Mouse (Mus musculus): ENCODE measurements around the gene Paqr8. TPM values are rescaled to one million over a fixed set of nuclear protein-coding genes. Genes with fewer than 3 reads are reported as not detected.
A peak's percentile ranks its signal among the peaks of the same experiment; 100 is the strongest.
"Not testable (repeated sequence)": the region's sequence is repeated elsewhere in the genome, so short reads cannot be mapped to it uniquely, and the experiment has no call there.

Gene Paqr8
- polyA plus RNA-seq, 1 experiment from 2014 or later = 7.2 TPM

DNA sequence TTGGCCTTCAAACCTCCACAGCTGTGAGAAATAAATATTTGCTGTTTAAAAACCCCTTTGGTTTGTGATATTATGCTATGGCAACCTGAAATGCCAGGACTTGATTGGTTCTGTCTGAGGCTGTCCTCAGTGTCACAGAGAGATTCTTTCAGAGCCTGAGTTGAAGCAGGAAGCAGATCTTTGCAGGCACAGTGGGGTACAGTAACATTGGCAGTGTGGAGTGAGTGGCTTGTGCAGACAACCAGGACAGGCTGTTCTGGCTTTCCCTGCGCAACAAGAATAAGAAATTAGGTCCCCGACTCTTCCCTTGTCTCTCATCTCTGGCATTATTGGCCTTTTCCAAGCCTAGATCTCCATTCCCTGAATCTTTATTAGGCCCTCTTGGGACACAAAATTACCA is 29.3 kb downstream of the Paqr8 start:
- H3K9ac ChIP-seq (ENCODE audit: low read length) = no peak overlapping the region
- H3K4me1 ChIP-seq (ENCODE audit: control insufficient read depth, insufficient read depth, low read length) = no peaks in the 10 kb centered on the region
- no peak overlapping the region for H3K27ac ChIP-seq (ENCODE audit: low read depth, low read length)
- WGBS = 86% methylated on average over 2 of the region's 2 CpGs
- no peak overlapping the region for H3K4me3 ChIP-seq (ENCODE audit: low read depth, low read length)
- no peaks in the 10 kb centered on the region for H3K27me3 ChIP-seq (ENCODE audit: control insufficient read depth, insufficient read depth, low read length)
- H3K36me3 ChIP-seq (ENCODE audit: control insufficient read depth, insufficient read depth, low read length) = no peaks in the 10 kb centered on the region
- ATAC-seq (ENCODE audit: low FRiP score) (no peak), DNase-seq (ENCODE audit: low spot score, missing footprints) (peak; percentile 19)
- H3K4me2 ChIP-seq = no peak overlapping the region
- no peaks in the 10 kb centered on the region for H3K9me3 ChIP-seq (ENCODE audit: control insufficient read depth, low read length)

DNA sequence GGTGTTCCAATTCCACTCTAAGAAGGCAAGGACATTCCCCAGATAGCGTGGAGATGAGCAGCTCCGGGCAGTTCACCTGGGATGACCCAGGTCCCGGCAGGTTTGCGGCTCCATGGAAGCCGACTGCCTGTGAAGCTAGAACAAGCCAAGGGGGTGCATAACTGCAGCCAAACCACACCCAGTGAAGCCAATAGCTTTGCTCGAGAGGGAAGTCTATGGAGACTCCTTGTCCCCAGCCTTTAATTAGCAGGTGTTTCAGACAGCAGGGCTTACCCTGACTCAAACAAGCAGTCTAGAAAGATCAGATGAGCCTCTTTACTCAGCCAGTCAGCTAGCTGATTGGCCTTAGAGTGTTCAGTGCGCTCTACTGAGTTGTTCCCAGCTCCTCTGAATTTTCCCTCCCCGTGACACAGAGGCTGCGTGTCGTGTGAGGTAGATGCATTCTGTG is 30.7 kb downstream of the Paqr8 start:
- Histone ChIP-seq H3K27me3 (ENCODE audit: control insufficient read depth, insufficient read depth, low read length) (no peaks in the 10 kb centered on the region), H3K4me1 (ENCODE audit: control insufficient read depth, insufficient read depth, low read length) (no peaks in the 10 kb centered on the region), H3K4me2 (no peak overlapping the region), H3K4me3 (ENCODE audit: low read depth, low read length) (no peak overlapping the region), H3K27ac (ENCODE audit: low read depth, low read length) (no peak overlapping the region), H3K9ac (ENCODE audit: low read length) (no peak overlapping the region), H3K36me3 (ENCODE audit: control insufficient read depth, insufficient read depth, low read length) (no peaks in the 10 kb centered on the region), H3K9me3 (ENCODE audit: control insufficient read depth, low read length) (no peaks in the 10 kb centered on the region)
- 89% methylated on average over 10 of the region's 10 CpGs for WGBS
- DNase-seq (ENCODE audit: low spot score, missing footprints) (no peak), ATAC-seq (ENCODE audit: low FRiP score) (no peak)

DNA sequence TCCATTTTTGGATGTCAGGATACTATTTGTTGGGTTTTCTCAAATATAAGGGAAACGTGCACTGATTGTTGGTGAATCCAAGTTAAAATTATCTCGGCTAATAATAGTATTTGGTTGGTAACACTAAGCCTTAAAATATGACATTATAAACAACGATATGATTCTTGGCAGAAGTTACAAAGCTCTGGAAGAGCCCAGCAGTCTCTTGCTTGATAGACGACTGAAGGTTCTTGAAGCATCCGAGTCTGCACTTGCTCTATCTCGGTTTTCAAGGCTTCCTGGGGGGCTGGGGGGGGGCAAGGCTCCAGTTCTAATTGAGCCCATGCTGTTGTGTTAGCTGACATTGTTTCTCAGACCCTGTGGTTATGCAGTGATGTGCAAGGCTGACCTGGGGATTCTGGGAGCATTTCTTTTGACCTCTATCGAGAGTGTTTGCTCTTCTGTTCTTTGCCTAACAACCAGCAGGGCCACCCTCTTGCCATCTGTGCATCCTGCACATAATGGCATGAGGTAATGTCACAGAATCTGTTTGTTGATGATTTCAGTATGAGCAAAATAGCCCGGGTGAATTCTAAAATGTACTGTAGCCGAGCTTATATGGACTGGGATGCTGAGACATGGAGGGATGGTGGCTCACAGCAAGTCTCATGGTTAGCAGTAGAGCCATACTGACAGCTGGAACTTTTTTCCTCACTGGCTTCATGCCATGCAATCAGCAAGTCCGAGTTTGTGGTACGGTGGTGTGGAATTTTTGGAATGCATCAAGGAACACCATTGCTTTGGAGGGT is 32.4 kb downstream of the Paqr8 start:
- 73% methylated on average over 11 of the region's 11 CpGs for WGBS
- H3K27ac ChIP-seq (ENCODE audit: low read depth, low read length) = no peak overlapping the region
- DNase-seq (ENCODE audit: low spot score, missing footprints) (peak; percentile 6), ATAC-seq (ENCODE audit: low FRiP score) (no peak)
- no peaks in the 10 kb centered on the region for H3K36me3 ChIP-seq (ENCODE audit: control insufficient read depth, insufficient read depth, low read length)
- H3K9ac ChIP-seq (ENCODE audit: low read length) = no peak overlapping the region
- H3K4me1 ChIP-seq (ENCODE audit: control insufficient read depth, insufficient read depth, low read length) = no peaks in the 10 kb centered on the region
- H3K4me3 ChIP-seq (ENCODE audit: low read depth, low read length) = no peak overlapping the region
- no peak overlapping the region for H3K4me2 ChIP-seq
- no peaks in the 10 kb centered on the region for H3K9me3 ChIP-seq (ENCODE audit: control insufficient read depth, low read length)
- H3K27me3 ChIP-seq (ENCODE audit: control insufficient read depth, insufficient read depth, low read length) = no peaks in the 10 kb centered on the region

DNA sequence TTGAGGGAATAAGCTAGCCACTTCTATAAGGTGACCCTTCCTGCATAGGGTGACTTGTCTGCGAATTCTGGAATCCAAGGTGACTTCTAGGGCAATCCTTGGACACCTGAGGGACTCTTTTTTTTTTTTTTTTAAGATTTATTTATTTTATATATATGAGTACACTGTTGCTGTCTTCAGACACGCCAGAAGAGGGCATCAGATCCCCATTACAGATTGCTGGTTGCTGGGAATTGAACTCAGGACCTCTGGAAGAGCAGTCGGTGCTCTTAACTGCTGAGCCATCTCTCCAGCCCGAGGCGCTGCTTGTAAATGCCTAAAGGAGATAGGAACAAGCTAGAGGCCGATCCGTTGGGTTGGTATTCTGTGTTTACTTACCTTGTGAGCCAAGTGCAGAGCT is 34.9 kb downstream of the Paqr8 start:
- not testable (repeated sequence) for H3K27me3 ChIP-seq (ENCODE audit: control insufficient read depth, insufficient read depth, low read length); H3K4me2 ChIP-seq; DNase-seq (ENCODE audit: low spot score, missing footprints); H3K4me1 ChIP-seq (ENCODE audit: control insufficient read depth, insufficient read depth, low read length); ATAC-seq (ENCODE audit: low FRiP score); H3K9ac ChIP-seq (ENCODE audit: low read length); H3K4me3 ChIP-seq (ENCODE audit: low read depth, low read length); H3K27ac ChIP-seq (ENCODE audit: low read depth, low read length); H3K9me3 ChIP-seq (ENCODE audit: control insufficient read depth, low read length); H3K36me3 ChIP-seq (ENCODE audit: control insufficient read depth, insufficient read depth, low read length)
- 81% methylated on average over 7 of the region's 7 CpGs for WGBS

DNA sequence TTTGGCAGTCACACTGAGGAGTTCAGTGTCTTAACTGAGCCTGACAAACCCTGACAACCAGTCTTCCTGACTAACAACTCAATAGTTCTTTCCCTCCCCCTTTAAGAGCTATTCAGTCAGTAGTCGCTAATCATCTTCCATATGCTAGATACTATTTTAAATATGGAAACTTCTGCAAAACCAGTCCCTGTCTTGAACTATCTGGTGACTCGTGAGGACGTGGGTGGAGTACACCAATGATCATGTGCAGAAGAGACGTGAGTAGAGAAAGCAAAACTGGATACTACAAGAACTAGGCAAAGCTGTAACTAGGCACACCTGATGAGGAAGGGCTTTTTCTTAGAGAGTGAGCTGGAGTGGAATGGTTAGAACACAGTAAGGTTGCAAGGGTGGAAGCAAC is 35.5 kb downstream of the Paqr8 start:
- Histone ChIP-seq H3K27ac (ENCODE audit: low read depth, low read length) (no peak overlapping the region), H3K4me3 (ENCODE audit: low read depth, low read length) (no peak overlapping the region), H3K4me1 (ENCODE audit: control insufficient read depth, insufficient read depth, low read length) (no peaks in the 10 kb centered on the region), H3K9me3 (ENCODE audit: control insufficient read depth, low read length) (no peaks in the 10 kb centered on the region), H3K4me2 (no peak overlapping the region), H3K27me3 (ENCODE audit: control insufficient read depth, insufficient read depth, low read length) (no peaks in the 10 kb centered on the region), H3K9ac (ENCODE audit: low read length) (no peak overlapping the region), H3K36me3 (ENCODE audit: control insufficient read depth, insufficient read depth, low read length) (no peaks in the 10 kb centered on the region)
- ATAC-seq (ENCODE audit: low FRiP score) (no peak), DNase-seq (ENCODE audit: low spot score, missing footprints) (no peak)
- 97% methylated on average over 4 of the region's 4 CpGs for WGBS

DNA sequence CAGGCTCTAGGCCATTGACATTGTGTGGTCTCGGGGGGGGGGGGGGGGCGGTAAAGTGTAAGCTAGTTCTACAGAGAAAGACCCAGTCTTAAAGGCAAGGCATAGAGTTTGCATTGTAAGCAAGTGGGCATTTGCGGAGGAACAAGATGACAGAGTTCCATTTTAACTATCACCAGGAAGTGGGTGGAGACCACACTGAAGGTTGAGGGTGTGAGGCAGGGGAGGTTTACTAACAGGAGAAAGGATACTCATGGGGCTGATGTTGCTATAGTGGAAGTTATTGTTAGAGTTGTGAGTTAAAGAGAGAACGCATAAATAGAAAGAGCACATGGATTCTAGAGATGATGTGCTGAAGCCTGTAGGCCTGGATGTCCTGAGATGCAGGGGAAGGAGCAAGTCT is 36.0 kb downstream of the Paqr8 start:
- Histone ChIP-seq H3K9me3 (ENCODE audit: control insufficient read depth, low read length) (no peaks in the 10 kb centered on the region), H3K4me2 (no peak overlapping the region), H3K4me1 (ENCODE audit: control insufficient read depth, insufficient read depth, low read length) (no peaks in the 10 kb centered on the region), H3K36me3 (ENCODE audit: control insufficient read depth, insufficient read depth, low read length) (no peaks in the 10 kb centered on the region), H3K4me3 (ENCODE audit: low read depth, low read length) (no peak overlapping the region), H3K27ac (ENCODE audit: low read depth, low read length) (no peak overlapping the region), H3K9ac (ENCODE audit: low read length) (no peak overlapping the region), H3K27me3 (ENCODE audit: control insufficient read depth, insufficient read depth, low read length) (no peaks in the 10 kb centered on the region)
- ATAC-seq (ENCODE audit: low FRiP score) = no peak
- no peak for DNase-seq (ENCODE audit: low spot score, missing footprints)
- 77% methylated on average over 4 of the region's 4 CpGs for WGBS

DNA sequence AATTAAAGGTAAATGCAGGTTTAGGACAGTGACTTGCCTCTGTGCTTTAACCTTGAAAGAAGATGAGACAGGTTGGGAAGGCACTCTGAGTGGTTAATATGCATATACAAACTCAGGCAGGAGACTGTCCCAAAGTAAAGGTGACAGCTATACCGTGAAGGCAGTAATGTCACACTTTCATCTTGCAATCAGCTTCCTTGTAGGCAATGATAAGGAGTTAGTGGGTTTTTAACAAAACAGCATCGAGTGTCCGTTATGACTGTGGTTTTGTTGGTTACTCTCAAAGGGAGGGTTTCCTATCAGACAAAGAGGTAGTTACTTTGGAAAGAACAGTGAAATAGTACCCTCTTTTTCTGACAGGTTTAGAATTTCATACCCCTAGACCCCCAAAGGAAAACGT is 38.1 kb downstream of the Paqr8 start:
- H3K27me3 ChIP-seq (ENCODE audit: control insufficient read depth, insufficient read depth, low read length) = no peaks in the 10 kb centered on the region
- no peak overlapping the region for H3K4me2 ChIP-seq
- no peaks in the 10 kb centered on the region for H3K4me1 ChIP-seq (ENCODE audit: control insufficient read depth, insufficient read depth, low read length)
- H3K4me3 ChIP-seq (ENCODE audit: low read depth, low read length) = no peak overlapping the region
- no peak for DNase-seq (ENCODE audit: low spot score, missing footprints)
- 89% methylated on average over 4 of the region's 4 CpGs for WGBS
- no peak overlapping the region for H3K27ac ChIP-seq (ENCODE audit: low read depth, low read length)
- no peaks in the 10 kb centered on the region for H3K9me3 ChIP-seq (ENCODE audit: control insufficient read depth, low read length)
- no peaks in the 10 kb centered on the region for H3K36me3 ChIP-seq (ENCODE audit: control insufficient read depth, insufficient read depth, low read length)
- no peak for ATAC-seq (ENCODE audit: low FRiP score)
- H3K9ac ChIP-seq (ENCODE audit: low read length) = no peak overlapping the region

DNA sequence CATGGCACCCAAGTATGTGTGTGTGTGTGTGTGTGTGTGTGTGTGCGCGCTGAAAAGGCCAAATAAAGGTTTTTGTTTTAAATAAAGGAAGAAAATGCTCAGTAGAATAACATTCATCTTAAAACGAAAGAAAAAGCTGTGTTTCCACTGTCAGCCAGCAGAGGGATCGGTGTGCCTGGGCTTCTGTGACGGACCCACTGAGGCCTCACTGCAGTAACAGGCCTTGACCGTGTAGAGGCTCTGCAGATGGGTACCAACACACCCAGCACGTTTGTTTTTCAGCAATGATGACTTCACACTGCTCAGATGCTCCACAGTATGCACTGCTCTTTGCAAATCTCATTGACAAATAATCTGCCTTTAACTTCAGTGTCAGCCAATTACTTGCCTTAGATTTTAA is 43.1 kb downstream of the Paqr8 start:
- no peak overlapping the region for H3K9ac ChIP-seq (ENCODE audit: low read length)
- no peak overlapping the region for H3K4me2 ChIP-seq
- 19% methylated on average over 7 of the region's 7 CpGs for WGBS
- H3K9me3 ChIP-seq (ENCODE audit: control insufficient read depth, low read length) = no peaks in the 10 kb centered on the region
- no peaks in the 10 kb centered on the region for H3K4me1 ChIP-seq (ENCODE audit: control insufficient read depth, insufficient read depth, low read length)
- ATAC-seq (ENCODE audit: low FRiP score) = peak; percentile 90
- H3K36me3 ChIP-seq (ENCODE audit: control insufficient read depth, insufficient read depth, low read length) = peaks cover 2% of the 10 kb centered on the region; the same call in 1 of the 2 replicates
- no peak overlapping the region for H3K27ac ChIP-seq (ENCODE audit: low read depth, low read length)
- no peak overlapping the region for H3K4me3 ChIP-seq (ENCODE audit: low read depth, low read length)
- DNase-seq (ENCODE audit: low spot score, missing footprints) = peak; percentile 92
- no peaks in the 10 kb centered on the region for H3K27me3 ChIP-seq (ENCODE audit: control insufficient read depth, insufficient read depth, low read length)

DNA sequence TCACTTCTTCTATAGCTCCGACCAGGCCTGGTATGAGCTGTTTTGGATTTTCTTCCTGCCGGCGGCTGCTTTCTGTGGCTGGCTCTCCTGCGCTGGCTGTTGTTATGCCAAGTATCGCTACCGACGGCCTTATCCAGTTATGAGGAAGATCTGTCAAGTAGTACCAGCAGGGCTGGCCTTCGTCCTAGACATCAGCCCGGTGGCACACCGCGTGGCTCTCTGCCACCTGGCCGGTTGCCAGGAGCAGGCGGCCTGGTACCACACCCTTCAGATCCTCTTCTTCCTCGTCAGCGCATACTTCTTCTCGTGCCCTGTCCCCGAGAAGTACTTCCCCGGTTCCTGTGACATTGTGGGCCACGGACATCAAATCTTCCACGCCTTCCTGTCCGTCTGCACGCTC is 44.7 kb downstream of the Paqr8 start:
- H3K4me1 ChIP-seq (ENCODE audit: control insufficient read depth, insufficient read depth, low read length) = no peaks in the 10 kb centered on the region
- no peak for DNase-seq (ENCODE audit: low spot score, missing footprints)
- H3K4me3 ChIP-seq (ENCODE audit: low read depth, low read length) = no peak overlapping the region
- no peak overlapping the region for H3K27ac ChIP-seq (ENCODE audit: low read depth, low read length)
- no peaks in the 10 kb centered on the region for H3K27me3 ChIP-seq (ENCODE audit: control insufficient read depth, insufficient read depth, low read length)
- peaks cover 2% of the 10 kb centered on the region; the same call in 1 of the 2 replicates for H3K36me3 ChIP-seq (ENCODE audit: control insufficient read depth, insufficient read depth, low read length)
- H3K4me2 ChIP-seq = no peak overlapping the region
- no peak overlapping the region for H3K9ac ChIP-seq (ENCODE audit: low read length)
- ATAC-seq (ENCODE audit: low FRiP score) = no peak
- 92% methylated on average over 22 of the region's 22 CpGs for WGBS
- H3K9me3 ChIP-seq (ENCODE audit: control insufficient read depth, low read length) = no peaks in the 10 kb centered on the region

Measured in midbrain, embryonic 11.5 days (tissue).